ENCODE assay signal across 11 mouse cellular contexts in genomic region chr3:18868117-18868739, GRCm38 (mm10).
DNase-seq lines count a peak whose midpoint lies in the region; ATAC-seq and TF ChIP-seq lines count a peak whose summit lies in the region.
"Had no signal": no experiment of that assay in that cellular context is flagged by ENCODE, and none has a peak within 500 bp of the region (broad histone marks: within the 10 kb centered on the region; RNA-seq: fewer than 3 reads in every experiment).

No protein-coding gene starts in this region.

- no peaks in the 10 kb centered on the region for H3K4me1 ChIP-seq in midbrain, postnatal 0 days (ENCODE audit: insufficient read depth, low read length)
- H3K4me1 ChIP-seq in midbrain, embryonic 13.5 days (replicated peaks) = no peaks in the 10 kb centered on the region
- H3K4me1 ChIP-seq in kidney, embryonic 14.5 days (ENCODE audit: control insufficient read depth, insufficient read depth, low read length) = no peaks in the 10 kb centered on the region
- H3K4me1 ChIP-seq in lung, adult 2 months (ENCODE audit: control insufficient read depth, insufficient read depth, low read length) = no peaks in the 10 kb centered on the region
- peaks cover 4% of the 10 kb centered on the region; the same call in 1 of the 2 replicates for H3K4me1 ChIP-seq in stomach, embryonic 16.5 days (ENCODE audit: control insufficient read depth, insufficient read depth, low read length)

- no peaks in the 10 kb centered on the region for H3K36me3 ChIP-seq in midbrain, postnatal 0 days (ENCODE audit: insufficient read depth, low read length)
- H3K36me3 ChIP-seq in midbrain, embryonic 13.5 days = no peaks in the 10 kb centered on the region
- H3K36me3 ChIP-seq in kidney, embryonic 14.5 days (ENCODE audit: control insufficient read depth, insufficient read depth, low read length) = no peaks in the 10 kb centered on the region
- H3K36me3 ChIP-seq in stomach, embryonic 16.5 days (ENCODE audit: control insufficient read depth, insufficient read depth, low read length) = no peaks in the 10 kb centered on the region
- H3K36me3 ChIP-seq: G1E had no signal

- 77% methylated on average over 4 of the region's 4 CpGs for WGBS in midbrain, postnatal 0 days
- 70% methylated on average over 4 of the region's 4 CpGs for WGBS in midbrain, embryonic 13.5 days
- WGBS in kidney, embryonic 14.5 days = 27% methylated on average over 4 of the region's 4 CpGs
- WGBS in lung, adult 2 months = 46% methylated on average over 4 of the region's 4 CpGs
- 40% methylated on average over 4 of the region's 4 CpGs for WGBS in stomach, embryonic 16.5 days

- no peak overlapping the region for H3K4me2 ChIP-seq in midbrain, postnatal 0 days (ENCODE audit: low read depth, low read length, poor library complexity, severe bottlenecking)
- H3K4me2 ChIP-seq in midbrain, embryonic 13.5 days (replicated peaks) = no peak overlapping the region
- H3K4me2 ChIP-seq in kidney, embryonic 14.5 days (replicated peaks; ENCODE audit: low read depth, low read length) = no peak overlapping the region
- no peak overlapping the region for H3K4me2 ChIP-seq in stomach, embryonic 16.5 days (ENCODE audit: low read depth, low read length)

- no peaks in the 10 kb centered on the region for H3K9me3 ChIP-seq in midbrain, postnatal 0 days (ENCODE audit: low read length)
- no peaks in the 10 kb centered on the region for H3K9me3 ChIP-seq in midbrain, embryonic 13.5 days
- H3K9me3 ChIP-seq in kidney, embryonic 14.5 days (ENCODE audit: control insufficient read depth, low read length) = no peaks in the 10 kb centered on the region
- no peaks in the 10 kb centered on the region for H3K9me3 ChIP-seq in stomach, embryonic 16.5 days (replicated peaks; ENCODE audit: control insufficient read depth, low read length)
- H3K9me3 ChIP-seq: G1E had no signal

- no peaks in the 10 kb centered on the region for H3K27me3 ChIP-seq in midbrain, postnatal 0 days (ENCODE audit: insufficient read depth, low read length)
- no peaks in the 10 kb centered on the region for H3K27me3 ChIP-seq in midbrain, embryonic 13.5 days
- no peaks in the 10 kb centered on the region for H3K27me3 ChIP-seq in kidney, embryonic 14.5 days (ENCODE audit: control insufficient read depth, insufficient read depth, low read length)
- H3K27me3 ChIP-seq in stomach, embryonic 16.5 days (ENCODE audit: control insufficient read depth, insufficient read depth, low read length) = no peaks in the 10 kb centered on the region

- H3K9ac ChIP-seq in midbrain, postnatal 0 days (replicated peaks; ENCODE audit: low read length, poor library complexity, severe bottlenecking) = no peak overlapping the region
- no peak overlapping the region for H3K9ac ChIP-seq in midbrain, embryonic 13.5 days (replicated peaks)
- H3K9ac ChIP-seq in kidney, embryonic 14.5 days (ENCODE audit: low read depth, low read length) = no peak overlapping the region
- no peak overlapping the region for H3K9ac ChIP-seq in stomach, embryonic 16.5 days (ENCODE audit: low read length)

- no peak for ATAC-seq in midbrain, postnatal 0 days (ENCODE audit: low FRiP score)
- ATAC-seq in midbrain, embryonic 13.5 days = no peak
- peak; percentile 82 for ATAC-seq in kidney, embryonic 14.5 days (ENCODE audit: low FRiP score, low TSS enrichment)
- ATAC-seq in stomach, embryonic 16.5 days (ENCODE audit: insufficient read depth, low FRiP score) = peak; percentile 62; the same call in 1 of the 2 replicates
- no peak for ATAC-seq in erythroblast, adult 5-6 weeks (replicated peaks; ENCODE audit: low FRiP score, poor library complexity, severe bottlenecking)
- ATAC-seq: forebrain, embryonic 16.5 days had no signal

- TF ChIP-seq CTCF in midbrain, postnatal 0 days (IDR thresholded peaks at IDR 0.05) = no peak
- TF ChIP-seq CTCF in lung, adult 2 months (IDR thresholded peaks at IDR 0.05; ENCODE audit: insufficient read depth, low read length) = no peak

- TF ChIP-seq POLR2A in lung, adult 2 months (IDR thresholded peaks at IDR 0.05; ENCODE audit: borderline replicate concordance, extremely low read depth, low read depth, low read length) = no peak

- no peak overlapping the region for H3K27ac ChIP-seq in midbrain, postnatal 0 days (ENCODE audit: low read depth, low read length)
- H3K27ac ChIP-seq in midbrain, embryonic 13.5 days = no peak overlapping the region
- H3K27ac ChIP-seq in kidney, embryonic 14.5 days (ENCODE audit: low read depth, low read length) = no peak overlapping the region
- H3K27ac ChIP-seq in stomach, embryonic 16.5 days (ENCODE audit: low read length) = peak overlapping the region; percentile 29; the same call in 1 of the 2 replicates

- H3K4me3 ChIP-seq in midbrain, postnatal 0 days (ENCODE audit: low read depth, low read length) = no peak overlapping the region
- no peak overlapping the region for H3K4me3 ChIP-seq in midbrain, embryonic 13.5 days (replicated peaks)
- H3K4me3 ChIP-seq in kidney, embryonic 14.5 days (ENCODE audit: low read length) = no peak overlapping the region
- H3K4me3 ChIP-seq in lung, adult 2 months (replicated peaks; ENCODE audit: extremely low read depth, low read depth, low read length) = no peak overlapping the region
- H3K4me3 ChIP-seq in stomach, embryonic 16.5 days (replicated peaks; ENCODE audit: low read length) = no peak overlapping the region

- peak; percentile 15 for DNase-seq in midbrain, postnatal 0 days (ENCODE audit: low spot score)
- peak; percentile 4 for DNase-seq in lung, adult 2 months
- no peak for DNase-seq in heart, postnatal 10 days
- DNase-seq: heart, postnatal 36 days; liver had no signal

- intact Hi-C loops in heart, postnatal 10 days (cut with DNase I) = no loop called here

Comparison
In these comparisons a context has a peak if more than half of its experiments do, and no peak if none do; other contexts are left out.
1. ATAC-seq: peak in kidney, embryonic 14.5 days (single experiment) and stomach, embryonic 16.5 days (single experiment); none in midbrain, postnatal 0 days (single experiment), midbrain, embryonic 13.5 days (single experiment) and erythroblast, adult 5-6 weeks (single experiment).
2. DNase-seq: peak in midbrain, postnatal 0 days (single experiment) and lung, adult 2 months (single experiment); none in heart, postnatal 10 days (0 of 2).